Mouse (Mus musculus) forebrain, embryonic 10.5 days (tissue): Measurements from ENCODE around the gene Rgs7. TPM values are rescaled to one million over a fixed set of nuclear protein-coding genes. Genes with fewer than 3 reads are reported as not detected.

Source experiments
- DNase-seq: peaks from one replicate; pipeline ENCODE4 v3.0.0-alpha.2; 2017; ENCODE audit warnings: low spot score; ENCODE audit errors: extremely low spot score
- H3K27ac ChIP-seq: fragments of 300-500 bp; sonication (generic); 2 replicates; pipeline ENCODE4 v1.5.1; 2016; ENCODE audit warnings: mild to moderate bottlenecking
- H3K27me3 ChIP-seq: fragments of 300-500 bp; sonication (generic); 2 replicates; pipeline ENCODE4 v1.6.1; 2016; ENCODE audit warnings: mild to moderate bottlenecking; ENCODE audit not compliant: poor library complexity, severe bottlenecking
- H3K36me3 ChIP-seq: fragments of 300-500 bp; sonication (generic); replicated peaks from 2 replicates; pipeline ENCODE4 v1.6.1; 2016; ENCODE audit warnings: mild to moderate bottlenecking, moderate library complexity
- H3K4me1 ChIP-seq: fragments of 300-500 bp; sonication (generic); 2 replicates; pipeline ENCODE4 v1.6.1; 2016
- H3K4me3 ChIP-seq: fragments of 300-500 bp; sonication (generic); 2 replicates; pipeline ENCODE4 v1.5.1; 2016; ENCODE audit warnings: mild to moderate bottlenecking, moderate library complexity
- H3K9me3 ChIP-seq: fragments of 300-500 bp; sonication (generic); 2 replicates; pipeline ENCODE4 v1.6.1; 2016; ENCODE audit warnings: mild to moderate bottlenecking, moderate library complexity
- WGBS: fragments of 180-500 bp; shearing (Covaris S2); methylation state at CpG from one replicate; pipeline ENCODE4 v1.1.7; 2016; 5-methylcytosine and 5-hydroxymethylcytosine counted together
- polyA plus RNA-seq: library from polyadenylated mRNA; unstranded; fragments of >200 nt; fragmentation: Nextera tagmentation; extraction: Ambion mirVana; gene quantifications from 2 replicates; pipeline ENCODE4 v1.2.1, GENCODE M21; 2016

The Rgs7 gene
- polyA plus RNA-seq: 1.3 and 1.4 TPM in 2 replicates

- Histone ChIP-seq H3K9me3 (no peaks in the 10 kb centered on the region), H3K4me3 (peak within 1 kb of the TSS; percentile 79), H3K27ac (peak within 1 kb of the TSS; percentile 83), H3K4me1 (peaks cover 27% of the 10 kb centered on the region), H3K27me3 (peaks cover 49% of the 10 kb centered on the region), H3K36me3 (no peaks in the 10 kb centered on the region)
- 1% methylated on average over 68 of the region's 82 CpGs for WGBS
- DNase-seq: peak; percentile 61
Observed at GRCm38 (mm10) chr1:175491861-175492682, at the start of gene Rgs7. TSS of gene Rgs7 (minus strand) at chr1:175492500.

GRCm38 (mm10) chr1:175540700-175541099 is 48.4 kb upstream of the Rgs7 start:
- no peak for DNase-seq
- Histone ChIP-seq H3K27me3 (no peaks in the 10 kb centered on the region), H3K36me3 (no peaks in the 10 kb centered on the region), H3K27ac (no peak overlapping the region), H3K9me3 (no peaks in the 10 kb centered on the region), H3K4me3 (no peak overlapping the region), H3K4me1 (no peaks in the 10 kb centered on the region)
- WGBS: 91% methylated on average over 5 of the region's 5 CpGs

- no peak for DNase-seq
- no peak overlapping the region for H3K27ac ChIP-seq
- H3K4me3 ChIP-seq: no peak overlapping the region
- H3K36me3 ChIP-seq: no peaks in the 10 kb centered on the region
- H3K27me3 ChIP-seq: no peaks in the 10 kb centered on the region
- no peaks in the 10 kb centered on the region for H3K9me3 ChIP-seq
- no peaks in the 10 kb centered on the region for H3K4me1 ChIP-seq
- WGBS: 85% methylated on average over 1 of the region's 1 CpGs
Observed at GRCm38 (mm10) chr1:175537321-175537720, 45.0 kb upstream of the Rgs7 start.

DNA sequence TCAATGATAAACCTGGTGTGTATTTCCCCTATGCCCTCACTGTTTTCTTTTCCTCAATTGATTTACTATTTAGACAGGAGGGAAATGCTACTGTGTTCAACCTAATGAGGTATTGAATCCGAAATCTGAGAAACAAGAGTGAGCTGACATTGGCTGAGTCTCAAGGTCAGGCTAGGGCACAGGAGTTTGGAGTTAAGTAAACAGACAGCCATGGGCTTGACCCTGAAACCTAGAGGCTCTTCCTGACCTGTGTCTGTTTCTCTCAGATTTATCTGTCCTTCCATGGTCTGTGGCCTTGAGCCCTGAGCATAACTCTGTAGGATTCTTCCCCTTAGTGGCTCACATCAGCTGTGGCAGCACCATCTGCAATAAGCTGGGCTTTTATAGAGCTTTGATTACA is 37.6 kb upstream of the Rgs7 start:
- H3K4me1 ChIP-seq: no peaks in the 10 kb centered on the region
- H3K4me3 ChIP-seq: no peak overlapping the region
- 56% methylated on average over 1 of the region's 1 CpGs for WGBS
- H3K27me3 ChIP-seq: no peaks in the 10 kb centered on the region
- no peaks in the 10 kb centered on the region for H3K9me3 ChIP-seq
- H3K27ac ChIP-seq: no peak overlapping the region
- no peak for DNase-seq
- H3K36me3 ChIP-seq: no peaks in the 10 kb centered on the region

DNA sequence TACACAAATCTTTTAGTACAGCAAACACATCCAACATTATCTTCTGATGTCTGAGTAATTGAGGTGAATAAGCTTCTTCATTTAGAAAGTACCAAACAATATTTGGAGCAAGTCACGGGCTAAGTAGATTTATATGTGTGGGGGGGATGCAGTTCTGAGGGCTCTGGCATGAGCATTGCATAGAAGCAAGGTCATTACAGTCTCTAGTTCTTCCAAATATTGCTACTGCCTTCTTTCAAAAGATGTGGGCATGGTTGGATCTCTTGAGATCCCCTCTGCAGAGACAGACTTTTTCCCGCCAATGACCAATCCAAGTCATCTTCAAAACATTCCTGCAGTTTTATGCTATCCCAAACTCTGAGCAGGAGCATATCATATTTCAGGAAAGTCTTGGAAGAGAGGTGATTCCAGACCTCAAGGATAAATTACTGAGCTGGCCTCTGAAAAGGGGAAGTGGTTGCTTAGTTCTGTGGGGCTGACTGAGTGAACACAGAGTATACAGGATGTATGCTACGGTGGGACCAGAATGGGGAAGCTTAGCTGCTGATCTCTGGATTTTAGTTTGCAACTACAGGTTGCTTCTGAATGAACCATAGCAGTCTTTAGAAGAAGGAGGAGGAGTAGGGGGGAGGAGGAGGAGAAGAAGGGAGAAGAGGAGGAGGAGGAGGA is 32.5 kb upstream of the Rgs7 start:
- Histone ChIP-seq H3K4me3 (no peak overlapping the region), H3K4me1 (no peaks in the 10 kb centered on the region)
- 82% methylated on average over 3 of the region's 3 CpGs for WGBS

DNA sequence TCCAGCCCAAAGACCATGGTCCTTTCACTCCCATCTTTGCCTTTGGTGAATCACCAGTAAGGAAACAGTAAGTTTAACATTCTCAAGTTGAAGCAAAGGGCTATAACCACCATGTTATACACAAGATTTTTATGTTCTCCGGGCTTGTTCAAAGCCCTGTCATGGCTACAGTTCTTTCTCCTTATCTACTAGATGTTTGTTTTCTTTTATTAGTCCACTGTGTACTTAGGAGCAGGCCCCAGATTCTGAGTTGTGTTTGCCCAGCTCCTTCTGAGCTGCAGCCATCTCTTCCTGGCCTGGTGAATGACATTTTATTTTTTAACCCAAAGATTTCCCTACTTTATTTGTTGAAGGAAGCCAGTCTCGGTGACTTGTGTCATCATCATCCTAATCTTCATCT is 31.3 kb upstream of the Rgs7 start:
- Histone ChIP-seq H3K4me1 (no peaks in the 10 kb centered on the region), H3K27me3 (no peaks in the 10 kb centered on the region), H3K27ac (no peak overlapping the region), H3K4me3 (no peak overlapping the region), H3K9me3 (no peaks in the 10 kb centered on the region), H3K36me3 (no peaks in the 10 kb centered on the region)
- DNase-seq: no peak
- 88% methylated on average over 2 of the region's 2 CpGs for WGBS

More for the DNA sequence above, 32.5 kb upstream of the Rgs7 start:
- H3K36me3 ChIP-seq: no peaks in the 10 kb centered on the region
- no peak overlapping the region for H3K27ac ChIP-seq
- H3K27me3 ChIP-seq: no peaks in the 10 kb centered on the region
- no peak for DNase-seq
- no peaks in the 10 kb centered on the region for H3K9me3 ChIP-seq

DNA sequence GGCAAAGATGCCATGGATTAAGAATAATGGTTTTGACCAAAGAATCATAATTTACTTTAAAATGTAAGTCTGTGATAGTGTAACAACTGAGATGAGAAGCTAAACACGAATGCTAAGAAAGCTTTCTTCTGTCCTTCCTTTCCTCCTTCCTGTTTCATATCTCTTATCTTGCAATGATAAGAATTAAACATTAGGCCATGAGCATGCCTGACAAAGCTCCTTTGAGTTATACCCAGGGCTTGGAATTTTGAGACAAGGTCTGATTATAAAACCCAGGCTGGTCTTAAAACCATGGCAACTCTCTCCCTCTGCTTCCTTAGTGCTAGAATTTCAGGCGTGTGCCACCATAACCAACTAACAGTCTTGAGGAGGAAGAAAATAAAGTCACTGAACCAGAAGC is 22.2 kb upstream of the Rgs7 start:
- no peak overlapping the region for H3K4me3 ChIP-seq
- no peaks in the 10 kb centered on the region for H3K4me1 ChIP-seq
- H3K9me3 ChIP-seq: no peaks in the 10 kb centered on the region
- WGBS: 78% methylated on average over 2 of the region's 2 CpGs
- no peaks in the 10 kb centered on the region for H3K27me3 ChIP-seq
- H3K27ac ChIP-seq: no peak overlapping the region
- no peak for DNase-seq
- H3K36me3 ChIP-seq: no peaks in the 10 kb centered on the region

DNA sequence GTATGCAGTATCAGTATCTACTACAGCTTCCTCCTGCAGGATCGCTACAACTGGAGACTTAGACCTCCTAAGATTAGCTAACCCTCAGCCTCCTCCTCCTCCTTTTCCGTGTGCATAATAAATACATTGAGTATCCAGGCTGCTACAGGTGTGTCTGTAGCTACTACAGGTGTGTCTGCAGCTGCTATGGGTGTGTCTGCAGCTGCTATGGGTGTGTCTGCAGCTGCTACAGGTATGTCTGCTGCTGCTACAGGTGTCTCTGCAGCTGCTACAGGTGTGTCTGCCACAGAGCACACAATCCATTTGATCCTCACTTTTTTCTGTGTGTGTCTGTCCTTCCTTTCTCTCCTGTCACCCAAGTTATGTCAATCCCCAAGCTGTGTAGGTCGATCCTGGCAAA is 19.9 kb upstream of the Rgs7 start:
- no peaks in the 10 kb centered on the region for H3K27me3 ChIP-seq
- H3K36me3 ChIP-seq: no peaks in the 10 kb centered on the region
- no peak overlapping the region for H3K4me3 ChIP-seq
- H3K4me1 ChIP-seq: no peaks in the 10 kb centered on the region
- WGBS: 85% methylated on average over 3 of the region's 3 CpGs
- H3K9me3 ChIP-seq: no peaks in the 10 kb centered on the region
- no peak for DNase-seq
- H3K27ac ChIP-seq: no peak overlapping the region

GRCm38 (mm10) chr1:175509989-175510388 is 17.7 kb upstream of the Rgs7 start:
- Histone ChIP-seq H3K36me3 (no peaks in the 10 kb centered on the region), H3K9me3 (no peaks in the 10 kb centered on the region), H3K27ac (no peak overlapping the region), H3K27me3 (no peaks in the 10 kb centered on the region), H3K4me3 (no peak overlapping the region), H3K4me1 (no peaks in the 10 kb centered on the region)
- 80% methylated on average over 3 of the region's 3 CpGs for WGBS
- DNase-seq: no peak

- under 1% methylated on average over 11 of the region's 11 CpGs for WGBS
- DNase-seq: no peak
- peak overlapping the region; percentile 83 for H3K27ac ChIP-seq
- no peaks in the 10 kb centered on the region for H3K9me3 ChIP-seq
- peak overlapping the region; percentile 79 for H3K4me3 ChIP-seq
- H3K27me3 ChIP-seq: peaks cover 49% of the 10 kb centered on the region
- peaks cover 27% of the 10 kb centered on the region for H3K4me1 ChIP-seq
- H3K36me3 ChIP-seq: no peaks in the 10 kb centered on the region
Observed at GRCm38 (mm10) chr1:175492683-175493043, 363 bp upstream of the Rgs7 start.

DNA sequence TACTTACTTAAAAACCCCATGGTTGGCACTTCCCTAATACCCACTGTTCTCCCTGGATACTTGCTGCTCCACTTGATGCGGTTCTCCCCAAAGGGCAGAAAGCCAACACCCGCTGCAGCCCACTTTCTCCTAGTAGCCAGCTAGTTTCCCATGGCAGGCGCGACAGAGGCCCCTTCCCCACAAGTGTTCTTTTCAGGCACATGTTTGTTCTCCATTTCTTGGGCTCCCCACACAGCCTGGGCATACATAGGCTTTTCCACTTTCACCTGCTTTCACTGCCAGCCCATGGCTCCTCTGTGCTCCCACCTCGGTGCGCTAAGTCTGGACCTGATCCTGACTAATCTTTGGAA is 814 bp downstream of the Rgs7 start:
- Histone ChIP-seq H3K4me1 (peaks cover 27% of the 10 kb centered on the region), H3K27ac (no peak overlapping the region), H3K27me3 (peaks cover 49% of the 10 kb centered on the region), H3K36me3 (no peaks in the 10 kb centered on the region), H3K4me3 (peak overlapping the region; percentile 79), H3K9me3 (no peaks in the 10 kb centered on the region)
- no peak for DNase-seq
- 19% methylated on average over 6 of the region's 6 CpGs for WGBS

DNA sequence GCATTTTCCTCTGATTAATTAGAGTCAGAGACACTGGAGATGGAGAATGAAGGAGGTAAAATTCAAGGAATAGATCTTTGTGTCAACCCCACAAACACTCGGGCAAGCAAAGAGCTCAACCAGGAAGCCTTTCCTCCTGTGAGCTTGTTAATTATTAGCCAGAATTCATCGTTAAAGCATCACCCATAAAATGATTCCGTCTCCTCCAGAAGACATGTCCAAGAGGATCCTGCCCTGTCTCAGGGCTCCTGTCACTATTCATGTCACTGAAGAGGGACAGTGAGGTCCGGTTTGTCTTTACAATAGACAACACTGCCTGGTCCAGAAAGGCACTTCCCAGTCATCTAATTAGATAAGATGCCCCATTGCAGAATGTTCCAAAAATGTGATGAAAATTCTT is 7.2 kb downstream of the Rgs7 start:
- Histone ChIP-seq H3K9me3 (no peaks in the 10 kb centered on the region), H3K27ac (no peak overlapping the region), H3K27me3 (peaks cover 8% of the 10 kb centered on the region), H3K4me3 (no peak overlapping the region), H3K4me1 (peaks cover 10% of the 10 kb centered on the region), H3K36me3 (no peaks in the 10 kb centered on the region)
- DNase-seq: no peak
- WGBS: 78% methylated on average over 4 of the region's 4 CpGs

- DNase-seq: no peak
- H3K9me3 ChIP-seq: no peaks in the 10 kb centered on the region
- H3K27ac ChIP-seq: no peak overlapping the region
- no peak overlapping the region for H3K4me3 ChIP-seq
- no peaks in the 10 kb centered on the region for H3K27me3 ChIP-seq
- H3K4me1 ChIP-seq: no peaks in the 10 kb centered on the region
- H3K36me3 ChIP-seq: no peaks in the 10 kb centered on the region
- 93% methylated on average over 5 of the region's 5 CpGs for WGBS
Observed at GRCm38 (mm10) chr1:175473060-175473459, 19.2 kb downstream of the Rgs7 start.
